Mouse (Mus musculus) E14TG2a.4 (cell line): ENCODE measurements around the gene Pbrm1.

Experiments
- CTCF ChIP-seq: conservative IDR thresholded peaks from 2 replicates; pipeline ENCODE4 v1.5.1; 2014; ENCODE audit warnings: low read length
- NANOG ChIP-seq: IDR thresholded peaks from 2 replicates; pipeline ENCODE4 v1.6.1; 2014; ENCODE audit warnings: borderline replicate concordance, low read length, mixed read lengths
- POU5F1 ChIP-seq: IDR thresholded peaks from 2 replicates; pipeline ENCODE4 v1.6.1; 2014; ENCODE audit warnings: low read length, borderline replicate concordance

DNA sequence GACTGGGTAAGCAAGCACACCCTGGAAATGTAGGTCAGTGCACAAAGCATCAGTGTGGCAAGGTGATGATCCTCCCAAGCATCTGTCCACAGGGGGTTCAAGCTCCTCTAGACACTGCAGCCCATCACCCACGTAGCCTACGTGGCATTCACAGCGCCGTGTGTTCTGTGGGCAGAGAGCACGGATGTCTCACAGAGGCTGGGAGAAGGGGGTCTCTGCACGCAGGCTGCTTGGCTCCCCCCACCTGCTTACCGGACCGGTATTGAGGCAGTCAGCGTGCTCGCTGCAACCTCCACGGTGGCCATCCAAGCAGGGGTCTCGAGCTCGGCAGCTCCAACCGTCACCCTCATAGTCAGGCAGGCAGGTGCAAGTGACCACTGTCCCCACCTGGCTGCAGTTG, 122.1 kb downstream of the Pbrm1 start:
- TF ChIP-seq NANOG (no peak), CTCF (no peak), POU5F1 (no peak)
